ENCODE assay signal across 8 mouse cellular contexts in genomic region chr6:134450661-134451119, GRCm38 (mm10). TPM values are rescaled to one million over a fixed set of nuclear protein-coding genes. Genes with fewer than 3 reads are reported as not detected.
DNase-seq lines count a peak whose midpoint lies in the region; ATAC-seq lines count a peak whose summit lies in the region.

No protein-coding gene starts in this region.

- no peak overlapping the region for H3K9ac ChIP-seq in kidney, embryonic 16.5 days (replicated peaks; ENCODE audit: low read length)
- no peak overlapping the region for H3K9ac ChIP-seq in embryonic facial prominence, embryonic 15.5 days
- H3K9ac ChIP-seq in stomach, embryonic 14.5 days (replicated peaks; ENCODE audit: low read depth, low read length): no peak overlapping the region

- H3K27me3 ChIP-seq in kidney, embryonic 16.5 days (ENCODE audit: insufficient read depth, low read length): no peaks in the 10 kb centered on the region
- H3K27me3 ChIP-seq in embryonic facial prominence, embryonic 15.5 days: no peaks in the 10 kb centered on the region
- no peaks in the 10 kb centered on the region for H3K27me3 ChIP-seq in stomach, embryonic 14.5 days (ENCODE audit: control insufficient read depth, insufficient read depth, low read length)

- H3K9me3 ChIP-seq in kidney, embryonic 16.5 days (ENCODE audit: low read length): no peaks in the 10 kb centered on the region
- no peaks in the 10 kb centered on the region for H3K9me3 ChIP-seq in embryonic facial prominence, embryonic 15.5 days (replicated peaks)
- H3K9me3 ChIP-seq in stomach, embryonic 14.5 days (ENCODE audit: control insufficient read depth, low read depth, low read length): no peaks in the 10 kb centered on the region

- peaks cover 8% of the 10 kb centered on the region; the same call in 1 of the 2 replicates for H3K4me1 ChIP-seq in kidney, embryonic 16.5 days (ENCODE audit: insufficient read depth, low read length)
- H3K4me1 ChIP-seq in embryonic facial prominence, embryonic 15.5 days: peaks cover 12% of the 10 kb centered on the region
- H3K4me1 ChIP-seq in stomach, embryonic 14.5 days (ENCODE audit: control insufficient read depth, insufficient read depth, low read length): no peaks in the 10 kb centered on the region

- peaks cover 59% of the 10 kb centered on the region for H3K36me3 ChIP-seq in kidney, embryonic 16.5 days (ENCODE audit: insufficient read depth, low read length)
- peaks cover 60% of the 10 kb centered on the region for H3K36me3 ChIP-seq in embryonic facial prominence, embryonic 15.5 days
- H3K36me3 ChIP-seq in stomach, embryonic 14.5 days (ENCODE audit: control insufficient read depth, insufficient read depth, low read length): peaks cover 51% of the 10 kb centered on the region

- intact Hi-C loops in left cerebral cortex, postnatal 36 days (cut with DNase I): loop anchor here (5.0 kb wide), 1 partner anchor 117 kb away; the partner anchor contains the start of gene Lrp6

- no peak for DNase-seq in kidney, postnatal 10 days
- DNase-seq in MN1 (ENCODE audit: low spot score): peak; percentile 15
- peak; percentile 28 to 35 for DNase-seq in left cerebral cortex, postnatal 36 days (ENCODE audit: low spot score in 2 of 2)
- DNase-seq in retina, embryonic 14.5 days (ENCODE audit: low spot score): no peak

- WGBS in kidney, embryonic 16.5 days: 31% methylated on average over 14 of the region's 14 CpGs
- 22% methylated on average over 14 of the region's 14 CpGs for WGBS in embryonic facial prominence, embryonic 15.5 days
- 41% methylated on average over 14 of the region's 14 CpGs for WGBS in stomach, embryonic 14.5 days

- H3K4me3 ChIP-seq in kidney, embryonic 16.5 days (ENCODE audit: low read length): no peak overlapping the region
- no peak overlapping the region for H3K4me3 ChIP-seq in embryonic facial prominence, embryonic 15.5 days (replicated peaks)
- H3K4me3 ChIP-seq in stomach, embryonic 14.5 days (ENCODE audit: low read depth, low read length): no peak overlapping the region

- no peak overlapping the region for H3K4me2 ChIP-seq in kidney, embryonic 16.5 days (replicated peaks; ENCODE audit: low read depth, low read length)
- 0 out of 2 replicates have a peak overlapping the region, but pooled peaks have one; percentile 10 for H3K4me2 ChIP-seq in embryonic facial prominence, embryonic 15.5 days (replicated peaks)
- no peak overlapping the region for H3K4me2 ChIP-seq in stomach, embryonic 14.5 days (replicated peaks; ENCODE audit: low read depth, low read length)

- peak; percentile 80 for ATAC-seq in kidney, embryonic 16.5 days (ENCODE audit: low FRiP score, low TSS enrichment)
- ATAC-seq in embryonic facial prominence, embryonic 15.5 days (ENCODE audit: insufficient number of reproducible peaks, low FRiP score, low TSS enrichment, low read depth): peak; percentile 83
- ATAC-seq in stomach, embryonic 14.5 days (ENCODE audit: insufficient number of reproducible peaks, insufficient read depth, low FRiP score, low read depth): peak; percentile 51; the same call in 1 of the 2 replicates
- no peak for ATAC-seq in erythroblast, adult 5-6 weeks (replicated peaks; ENCODE audit: low FRiP score, poor library complexity, severe bottlenecking)

- peak overlapping the region; percentile 37; the same call in 1 of the 2 replicates for H3K27ac ChIP-seq in kidney, embryonic 16.5 days (ENCODE audit: low read length)
- H3K27ac ChIP-seq in embryonic facial prominence, embryonic 15.5 days (replicated peaks): peak overlapping the region; percentile 55
- no peak overlapping the region for H3K27ac ChIP-seq in stomach, embryonic 14.5 days (ENCODE audit: low read length)

RNA-seq across cellular contexts. Expression of gene Bcl2l14, which starts 54.6 kb away (rescaled TPM):
- 7.6 and 8.9 TPM in 2 replicates for polyA plus RNA-seq in kidney, embryonic 16.5 days (2015; fragmentation: Nextera tagmentation; extraction: Ambion mirVana)
- polyA plus RNA-seq in embryonic facial prominence, embryonic 15.5 days (2015; fragmentation: Nextera tagmentation; extraction: Ambion mirVana): 2.4 and 2.8 TPM in 2 replicates
- not detected for total RNA-seq in left cerebral cortex, postnatal 36 days (2021)
- polyA plus RNA-seq in stomach, embryonic 14.5 days (2014; fragmentation: Nextera tagmentation; extraction: Ambion mirVana): 12.3 and 12.9 TPM in 2 replicates
- total RNA-seq in erythroblast, adult 5-6 weeks (2015; ENCODE audit: low replicate concordance): not detected in 2 replicates
- total RNA-seq in erythroblast, adult 5-6 weeks (2017; ENCODE audit: low replicate concordance): not detected in 2 replicates

Comparison
In these comparisons a context has a peak if more than half of its experiments do, and no peak if none do; other contexts are left out.
1. DNase-seq: peak in MN1 (single experiment) and left cerebral cortex, postnatal 36 days (2 of 2); none in kidney, postnatal 10 days (single experiment) and retina, embryonic 14.5 days (single experiment).